Mouse (Mus musculus) kidney, adult 8-10 months (tissue): ENCODE results near the gene Cdkl3.
A peak's percentile ranks its signal among the peaks of the same experiment; 100 is the strongest.
"Not testable (repeated sequence)": the region's sequence is repeated elsewhere in the genome, so short reads cannot be mapped to it uniquely, and the experiment has no call there.

Source experiments
- DNase-seq, 2 experiments: peaks; one replicate each; pipeline ENCODE4 v3.0.0; 2022

Gene Cdkl3

GRCm38 (mm10) chr11:52079978-52080377 is 76.0 kb downstream of the Cdkl3 start:
- DNase-seq = peak; percentile 21 to 29

- no peak for DNase-seq
Observed at GRCm38 (mm10) chr11:52080656-52081055, 76.6 kb downstream of the Cdkl3 start.

- no peak for DNase-seq
Observed at GRCm38 (mm10) chr11:52085857-52086203, 81.8 kb downstream of the Cdkl3 start.

GRCm38 (mm10) chr11:52086204-52086864 is 82.3 kb downstream of the Cdkl3 start:
- DNase-seq = no peak

- DNase-seq = no peak
Observed at GRCm38 (mm10) chr11:52089291-52089690, 85.3 kb downstream of the Cdkl3 start.

- no peak for DNase-seq
Observed at GRCm38 (mm10) chr11:52091261-52091660, 87.2 kb downstream of the Cdkl3 start.

GRCm38 (mm10) chr11:52094568-52094967 is 90.5 kb downstream of the Cdkl3 start:
- no peak for DNase-seq

- DNase-seq = no peak
Observed at GRCm38 (mm10) chr11:52097016-52097415, 93.0 kb downstream of the Cdkl3 start.

GRCm38 (mm10) chr11:52097596-52097995 is 93.6 kb downstream of the Cdkl3 start:
- DNase-seq = no peak

- peak; percentile 98 to 99 for DNase-seq
Observed at GRCm38 (mm10) chr11:52098398-52098946, 94.5 kb downstream of the Cdkl3 start, which contains the start of gene Ppp2ca. TSS of gene Ppp2ca (plus strand) at chr11:52098681.

GRCm38 (mm10) chr11:52099031-52099761 is 95.2 kb downstream of the Cdkl3 start:
- DNase-seq = peak in 1 of 2 experiments; percentile 48

- no peak for DNase-seq
Observed at GRCm38 (mm10) chr11:52099771-52100219, 95.8 kb downstream of the Cdkl3 start.

- DNase-seq = no peak
Observed at GRCm38 (mm10) chr11:52102977-52103376, 99.0 kb downstream of the Cdkl3 start.

- no peak for DNase-seq
Observed at GRCm38 (mm10) chr11:52105503-52105902, 101.5 kb downstream of the Cdkl3 start.

GRCm38 (mm10) chr11:52106037-52106436 is 102.0 kb downstream of the Cdkl3 start:
- DNase-seq = peak in 1 of 2 experiments; percentile 39

- no peak for DNase-seq
Observed at GRCm38 (mm10) chr11:52106438-52106837, 102.4 kb downstream of the Cdkl3 start.

GRCm38 (mm10) chr11:52108796-52109195 is 104.8 kb downstream of the Cdkl3 start:
- DNase-seq = no peak

- peak in 1 of 2 experiments; percentile 18 for DNase-seq
Observed at GRCm38 (mm10) chr11:52109421-52109820, 105.4 kb downstream of the Cdkl3 start.

GRCm38 (mm10) chr11:52115479-52115878 is 111.5 kb downstream of the Cdkl3 start:
- DNase-seq = no peak

GRCm38 (mm10) chr11:52116117-52116516 is 112.1 kb downstream of the Cdkl3 start:
- not testable (repeated sequence) for DNase-seq

GRCm38 (mm10) chr11:52117156-52117555 is 113.1 kb downstream of the Cdkl3 start:
- no peak for DNase-seq

GRCm38 (mm10) chr11:52120415-52120814 is 116.4 kb downstream of the Cdkl3 start:
- not testable (repeated sequence) for DNase-seq

GRCm38 (mm10) chr11:52122045-52122444 is 118.0 kb downstream of the Cdkl3 start:
- DNase-seq = peak in 1 of 2 experiments; percentile 55

GRCm38 (mm10) chr11:52124468-52124867 is 120.4 kb downstream of the Cdkl3 start:
- DNase-seq = no peak
